Mouse (Mus musculus) kidney, adult 2 months (tissue): ENCODE results near the gene Prox2. TPM values are rescaled to one million over a fixed set of nuclear protein-coding genes. Genes with fewer than 3 reads are reported as not detected.

ENCODE experiments used
- DNase-seq: peaks from one replicate; pipeline ENCODE4 v3.0.0; 2021
- H3K27ac ChIP-seq: fragments of 200-500 bp; 2 replicates; pipeline ENCODE4 v1.5.1; 2012; ENCODE audit warnings: low read depth, low read length, control low read depth, inconsistent platforms; ENCODE audit not compliant: insufficient read depth
- H3K27me3 ChIP-seq: fragments of 200-500 bp; replicated peaks from 2 replicates; pipeline ENCODE4 v1.6.1; 2012; ENCODE audit warnings: mild to moderate bottlenecking, moderate library complexity, low read length, inconsistent platforms; ENCODE audit not compliant: control insufficient read depth, insufficient read depth
- H3K36me3 ChIP-seq: fragments of 200-500 bp; 2 replicates; pipeline ENCODE4 v1.6.1; 2012; ENCODE audit warnings: mild to moderate bottlenecking, moderate library complexity, low read length, inconsistent platforms; ENCODE audit not compliant: control insufficient read depth, insufficient read depth
- H3K4me1 ChIP-seq: fragments of 200-500 bp; 2 replicates; pipeline ENCODE4 v1.6.1; 2011; ENCODE audit warnings: low read length; ENCODE audit not compliant: control insufficient read depth, insufficient read depth
- H3K4me3 ChIP-seq: fragments of 200-500 bp; 2 replicates; pipeline ENCODE4 v1.5.1; 2011; ENCODE audit warnings: mild to moderate bottlenecking, low read depth, low read length, control low read depth; ENCODE audit not compliant: insufficient read depth
- CTCF ChIP-seq: fragments of 200-500 bp; conservative IDR thresholded peaks from 2 replicates; pipeline ENCODE4 v1.5.1; 2011; ENCODE audit warnings: low read depth, mild to moderate bottlenecking, control low read depth, low read length, moderate library complexity, mixed read lengths; ENCODE audit not compliant: insufficient read depth, insufficient read length
- POLR2A ChIP-seq: fragments of 200-500 bp; IDR thresholded peaks from one replicate; pipeline ENCODE4 v1.6.1; 2011; ENCODE audit warnings: low read depth, low read length, control low read depth
- WGBS: fragments of 180-500 bp; shearing (Covaris S2); methylation state at CpG from one replicate; pipeline ENCODE4 v1.1.7; 2018; 5-methylcytosine and 5-hydroxymethylcytosine counted together
- polyA plus RNA-seq: library from polyadenylated mRNA; depleted of rRNA; stranded (reverse); fragments of >200 nt; gene quantifications from 2 replicates; pipeline ENCODE4 v1.2.3, GENCODE M21; 2012

Prox2 gene
- polyA plus RNA-seq, 1 experiment = 2.4 TPM

DNA sequence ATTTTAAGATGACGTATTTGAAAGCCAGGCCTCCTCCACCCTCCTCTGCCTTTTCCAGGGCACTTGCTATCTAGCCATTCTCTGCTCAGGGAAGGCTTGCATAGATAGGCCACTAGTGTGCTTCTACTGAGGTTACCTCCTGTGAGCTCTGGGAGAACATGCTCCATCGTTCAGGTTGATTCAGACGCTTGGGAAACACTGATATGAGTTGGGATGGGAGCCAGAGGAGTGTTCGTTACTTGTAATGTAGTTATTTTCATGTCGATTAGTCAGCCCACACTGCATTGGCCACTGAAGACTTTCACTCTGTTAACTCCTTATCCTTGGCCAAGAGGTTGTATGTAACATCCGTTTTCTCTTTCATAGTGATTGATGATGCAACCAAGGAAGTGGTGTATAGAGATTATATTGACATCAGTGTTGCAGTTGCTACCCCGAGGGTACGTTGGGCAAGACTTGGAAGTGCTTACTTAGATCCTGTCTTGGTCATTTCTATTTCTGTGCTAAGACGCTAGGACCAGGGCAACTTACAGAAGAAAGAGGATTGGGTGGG, 18.9 kb upstream of the Prox2 start:
- TF ChIP-seq CTCF (no peak), POLR2A (no peak)
- 94% methylated on average over 9 of the region's 9 CpGs for WGBS
- no peak overlapping the region for H3K27ac ChIP-seq
- peaks cover 20% of the 10 kb centered on the region for H3K36me3 ChIP-seq
- H3K27me3 ChIP-seq = no peaks in the 10 kb centered on the region
- DNase-seq = no peak
- H3K4me3 ChIP-seq = no peak overlapping the region
- no peaks in the 10 kb centered on the region; the same call in 1 of the 2 replicates for H3K4me1 ChIP-seq

DNA sequence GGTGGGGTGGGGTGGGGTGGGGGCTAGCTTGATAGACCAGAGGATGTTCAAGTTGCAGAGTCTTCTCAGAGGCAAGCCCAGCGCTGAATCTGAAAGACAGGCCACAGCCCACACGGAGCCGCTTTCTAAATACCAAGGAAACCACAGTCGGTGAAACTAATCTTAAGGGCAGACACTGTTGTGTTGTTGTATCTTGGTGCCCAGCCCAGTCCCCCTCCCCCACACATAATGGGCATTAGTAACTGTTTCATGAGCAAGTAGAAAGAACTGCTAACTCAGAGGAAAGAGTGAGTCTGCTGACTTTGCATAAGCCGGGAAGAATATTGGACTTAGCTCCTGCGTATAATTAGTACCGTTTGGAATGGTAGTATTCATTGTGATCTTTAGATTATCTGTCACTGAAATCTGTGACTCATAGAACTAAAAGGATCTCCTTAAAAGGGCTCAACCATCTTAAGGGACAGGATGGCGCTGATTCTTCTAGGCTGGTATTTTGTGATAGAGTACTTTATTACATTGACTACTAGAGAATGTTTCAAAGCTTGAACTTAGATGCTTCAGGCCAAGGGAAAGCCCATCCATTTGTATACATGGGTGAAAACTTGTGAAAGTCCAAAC, 16.5 kb upstream of the Prox2 start:
- H3K27ac ChIP-seq = no peak overlapping the region
- H3K27me3 ChIP-seq = no peaks in the 10 kb centered on the region
- peak; percentile 90 for DNase-seq
- H3K36me3 ChIP-seq = peaks cover 27% of the 10 kb centered on the region
- TF ChIP-seq CTCF (no peak), POLR2A (no peak)
- H3K4me3 ChIP-seq = no peak overlapping the region
- no peaks in the 10 kb centered on the region; the same call in 1 of the 2 replicates for H3K4me1 ChIP-seq
- 46% methylated on average over 8 of the region's 8 CpGs for WGBS

DNA sequence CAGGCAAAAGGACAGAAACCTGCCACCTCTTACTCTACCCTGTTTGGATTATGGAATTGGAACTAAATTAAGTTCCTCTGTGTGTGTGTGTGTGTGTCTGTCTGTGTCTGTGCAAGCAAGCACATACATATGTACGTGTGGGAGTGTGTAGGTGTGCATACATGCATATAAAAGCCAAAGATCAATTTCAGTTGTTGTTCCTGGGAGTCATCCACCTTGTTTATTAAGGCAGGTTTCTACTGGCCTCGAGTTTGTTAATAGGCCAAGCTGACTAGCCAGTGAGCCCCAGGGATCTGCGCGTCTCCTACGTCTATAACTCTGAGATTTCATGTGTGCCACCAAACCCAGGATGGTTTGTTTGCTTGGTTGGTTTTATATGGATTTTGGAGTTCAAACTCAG, 14.2 kb upstream of the Prox2 start:
- TF ChIP-seq CTCF = no peak
- no peak for TF ChIP-seq POLR2A
- H3K27me3 ChIP-seq = no peaks in the 10 kb centered on the region
- no peaks in the 10 kb centered on the region; the same call in 1 of the 2 replicates for H3K4me1 ChIP-seq
- H3K4me3 ChIP-seq = no peak overlapping the region
- H3K27ac ChIP-seq = no peak overlapping the region
- H3K36me3 ChIP-seq = peaks cover 24% of the 10 kb centered on the region
- WGBS = 84% methylated on average over 5 of the region's 5 CpGs
- DNase-seq = no peak

DNA sequence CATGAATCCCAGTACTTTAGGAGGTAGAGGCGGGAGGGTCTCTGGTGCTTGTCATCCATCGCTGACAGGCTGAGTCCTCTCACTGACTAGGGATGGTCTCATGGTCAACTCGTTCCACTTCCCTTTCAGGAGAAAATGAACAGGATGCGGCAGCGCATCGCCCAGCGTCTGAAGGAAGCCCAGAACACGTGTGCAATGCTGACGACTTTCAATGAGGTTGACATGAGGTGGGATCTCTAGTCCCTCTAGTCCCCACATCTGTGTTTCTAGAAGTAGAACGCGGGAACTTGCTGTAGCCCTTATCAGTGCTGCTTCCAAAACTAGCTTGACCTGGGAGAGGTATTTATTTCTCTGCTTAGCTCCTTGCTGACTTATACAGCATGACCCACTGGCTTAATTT, 13.1 kb upstream of the Prox2 start:
- Histone ChIP-seq H3K36me3 (peaks cover 20% of the 10 kb centered on the region), H3K4me1 (no peaks in the 10 kb centered on the region; the same call in 1 of the 2 replicates), H3K27ac (no peak overlapping the region), H3K4me3 (no peak overlapping the region), H3K27me3 (no peaks in the 10 kb centered on the region)
- 88% methylated on average over 11 of the region's 11 CpGs for WGBS
- TF ChIP-seq POLR2A = no peak
- TF ChIP-seq CTCF = no peak
- no peak for DNase-seq

GRCm38 (mm10) chr12:85123108-85123530, 12.6 kb upstream of the Prox2 start:
- no peak for DNase-seq
- Histone ChIP-seq H3K36me3 (peaks cover 22% of the 10 kb centered on the region), H3K27me3 (no peaks in the 10 kb centered on the region), H3K27ac (no peak overlapping the region), H3K4me3 (no peak overlapping the region), H3K4me1 (no peaks in the 10 kb centered on the region; the same call in 1 of the 2 replicates)
- TF ChIP-seq CTCF = no peak
- TF ChIP-seq POLR2A = no peak
- WGBS = 91% methylated on average over 9 of the region's 9 CpGs

- Histone ChIP-seq H3K4me1 (no peaks in the 10 kb centered on the region), H3K36me3 (peaks cover 22% of the 10 kb centered on the region), H3K27me3 (no peaks in the 10 kb centered on the region), H3K27ac (no peak overlapping the region), H3K4me3 (no peak overlapping the region)
- no peak for TF ChIP-seq CTCF
- no peak for TF ChIP-seq POLR2A
- WGBS = 79% methylated on average over 9 of the region's 9 CpGs
- DNase-seq = no peak
These were observed 11.4 kb upstream of the Prox2 start for GRCm38 (mm10) chr12:85121806-85122459.

- TF ChIP-seq CTCF = no peak
- TF ChIP-seq POLR2A = no peak
These were observed 5.1 kb upstream of the Prox2 start for GRCm38 (mm10) chr12:85115678-85116077.

More at GRCm38 (mm10) chr12:85115678-85116077, 5.1 kb upstream of the Prox2 start:
- H3K27ac ChIP-seq = no peak overlapping the region
- H3K27me3 ChIP-seq = no peaks in the 10 kb centered on the region
- H3K4me3 ChIP-seq = no peak overlapping the region
- no peak for DNase-seq
- 48% methylated on average over 7 of the region's 7 CpGs for WGBS
- peaks cover 9% of the 10 kb centered on the region for H3K36me3 ChIP-seq
- peaks cover 23% of the 10 kb centered on the region; the same call in 1 of the 2 replicates for H3K4me1 ChIP-seq
